Mouse (Mus musculus): ENCODE measurements at regions not wholly inside any gene's neighbourhood (a gene's known extent, or its start where the extent isn't known, plus 50 kb on each side); places are given as distances from the start of the nearest gene placed in this dataset.

DNA sequence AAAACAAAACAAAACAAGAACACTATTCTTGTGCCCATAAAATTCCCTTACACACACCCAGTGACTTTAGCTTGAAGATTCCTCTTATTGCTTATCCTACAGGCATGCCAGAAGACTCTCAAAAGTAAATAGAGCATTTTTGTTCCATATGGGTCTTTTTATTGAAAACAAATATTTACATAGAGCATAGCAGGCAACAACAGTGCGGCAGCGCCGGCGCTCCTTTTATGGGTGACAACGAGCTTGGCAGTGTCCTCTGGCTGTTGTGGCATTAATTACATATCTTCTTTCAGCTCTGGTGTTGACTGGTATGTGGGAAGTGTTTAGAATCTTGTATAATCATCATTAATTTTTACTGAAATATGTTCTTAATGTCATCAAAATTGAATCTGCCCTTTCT is 242.2 kb upstream of the Fbxl7 start:
- H3K27me3 ChIP-seq (replicated peaks) = no peaks in the 10 kb centered on the region
- no peak overlapping the region for H3K4me3 ChIP-seq (replicated peaks in 1 of 3; ENCODE audit: low read depth in 2 of 3, low read length in 2 of 3, poor library complexity in 1 of 3)
- no peak overlapping the region for H3K9ac ChIP-seq (ENCODE audit: insufficient read depth, low read depth)
- H3K79me2 ChIP-seq (replicated peaks; ENCODE audit: control insufficient read depth, extremely low read depth, insufficient read depth, poor library complexity, severe bottlenecking) = no peaks in the 10 kb centered on the region
- dilution Hi-C loops (cut with MboI; ENCODE audit: extremely low pct_ligation_motif_present, extremely low pct_unique_long_range_greater_than_20kb, low sequenced_read_pairs) = no loop called here
- no peaks in the 10 kb centered on the region for H3K9me3 ChIP-seq (replicated peaks; ENCODE audit: low read length)
- TF ChIP-seq SIN3A (IDR thresholded peaks at IDR 0.05; ENCODE audit: low read length) (no peak), E2F4 (IDR thresholded peaks at IDR 0.05; ENCODE audit: insufficient replicate concordance, low read depth, low read length) (no peak), MAZ (IDR thresholded peaks at IDR 0.05; ENCODE audit: low read depth, low read length) (no peak), ZMIZ1 (IDR thresholded peaks at IDR 0.05; ENCODE audit: low read depth, low read length) (no peak), RCOR1 (conservative IDR thresholded peaks at IDR 0.05; ENCODE audit: low read depth, low read length) (no peak), MAX (IDR thresholded peaks at IDR 0.05; ENCODE audit: low read length) (no peak)
- DNase-seq (ENCODE audit: extremely low read depth) = no peak
- no peaks in the 10 kb centered on the region for H3K36me3 ChIP-seq (replicated peaks in 1 of 2; ENCODE audit: control insufficient read depth in 1 of 2, insufficient read depth in 1 of 2, low read length in 1 of 2)
- in situ Hi-C loops (cut with MboI; ENCODE audit: low pct_ligation_motif_present, low pct_unique_long_range_greater_than_20kb, low sequenced_read_pairs) = no loop called here
- no peak overlapping the region for H3K4me2 ChIP-seq (ENCODE audit: insufficient read depth, low read depth, poor library complexity, severe bottlenecking)
- H3K4me1 ChIP-seq (ENCODE audit: control insufficient read depth in 1 of 2, insufficient read depth in 2 of 2) = no peaks in the 10 kb centered on the region
- H3K27ac ChIP-seq (ENCODE audit: insufficient read depth, low read depth) = no peak overlapping the region

DNA sequence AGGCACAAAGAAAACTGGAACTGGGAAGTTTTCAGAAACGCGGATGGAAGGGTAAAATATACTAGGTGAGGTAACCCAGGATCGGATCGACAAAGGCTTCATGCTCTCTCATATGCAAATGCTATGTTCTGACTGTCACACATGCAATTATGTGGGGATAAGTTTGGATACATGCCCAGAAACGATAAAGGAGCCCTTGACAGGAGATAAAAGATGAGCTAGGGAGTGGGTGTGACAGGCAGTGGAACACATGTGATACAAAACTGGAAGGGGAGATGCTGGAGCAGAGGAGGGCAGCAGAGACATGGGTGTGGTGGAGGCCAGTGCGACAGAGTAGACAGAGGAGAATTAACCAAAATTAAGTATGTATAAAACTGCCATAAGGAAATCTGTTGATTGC is 250.5 kb upstream of the Fbxl7 start:
- no peak for TF ChIP-seq CTCF (conservative IDR thresholded peaks at IDR 0.05 in 1 of 2, IDR thresholded peaks at IDR 0.05 in 1 of 2; ENCODE audit: low read depth in 2 of 2, low read length in 2 of 2)
- TF ChIP-seq MAZ (IDR thresholded peaks at IDR 0.05; ENCODE audit: low read depth, low read length) = no peak
- no peak for DNase-seq (ENCODE audit: extremely low read depth)
- Histone ChIP-seq H3K4me2 (ENCODE audit: insufficient read depth, low read depth, poor library complexity, severe bottlenecking) (no peak overlapping the region), H3K9me3 (replicated peaks; ENCODE audit: low read length) (no peaks in the 10 kb centered on the region), H3K27ac (ENCODE audit: insufficient read depth, low read depth) (no peak overlapping the region), H3K4me1 (ENCODE audit: control insufficient read depth in 1 of 2, insufficient read depth in 2 of 2) (no peaks in the 10 kb centered on the region), H3K4me3 (replicated peaks in 1 of 3; ENCODE audit: low read depth in 2 of 3, low read length in 2 of 3, poor library complexity in 1 of 3) (no peak overlapping the region), H3K27me3 (replicated peaks) (no peaks in the 10 kb centered on the region), H3K79me2 (replicated peaks; ENCODE audit: control insufficient read depth, extremely low read depth, insufficient read depth, poor library complexity, severe bottlenecking) (no peaks in the 10 kb centered on the region), H3K9ac (ENCODE audit: insufficient read depth, low read depth) (no peak overlapping the region), H3K36me3 (replicated peaks in 1 of 2; ENCODE audit: control insufficient read depth in 1 of 2, insufficient read depth in 1 of 2, low read length in 1 of 2) (no peaks in the 10 kb centered on the region)
- in situ Hi-C loops (cut with MboI; ENCODE audit: low pct_ligation_motif_present, low pct_unique_long_range_greater_than_20kb, low sequenced_read_pairs) = no loop called here
- dilution Hi-C loops (cut with MboI; ENCODE audit: extremely low pct_ligation_motif_present, extremely low pct_unique_long_range_greater_than_20kb, low sequenced_read_pairs) = no loop called here

DNA sequence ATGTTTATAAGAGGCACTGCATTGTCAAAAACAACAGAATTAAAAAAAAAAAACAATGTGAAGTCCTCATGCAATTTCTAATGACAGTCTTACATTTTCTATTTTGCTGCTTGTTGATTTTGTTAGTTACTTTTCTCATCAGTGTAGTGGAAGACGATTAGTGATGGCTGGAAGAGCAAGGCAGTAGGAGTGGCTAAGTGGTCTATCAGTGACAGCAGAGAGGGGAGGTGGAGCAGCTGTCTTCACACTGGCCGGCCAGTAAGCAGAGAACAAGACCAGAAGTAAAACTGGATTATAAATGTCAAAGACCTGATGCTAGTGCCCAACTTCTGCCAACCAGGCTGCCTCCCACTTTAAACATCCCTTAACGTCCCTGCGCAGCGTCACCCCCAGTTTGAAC is 265.6 kb upstream of the Fbxl7 start:
- dilution Hi-C loops (cut with MboI; ENCODE audit: extremely low pct_ligation_motif_present, extremely low pct_unique_long_range_greater_than_20kb, low sequenced_read_pairs) (no loop called here), in situ Hi-C loops (cut with MboI; ENCODE audit: low pct_ligation_motif_present, low pct_unique_long_range_greater_than_20kb, low sequenced_read_pairs) (no loop called here)
- no peaks in the 10 kb centered on the region for H3K9me3 ChIP-seq (replicated peaks; ENCODE audit: low read length)
- no peak for DNase-seq (ENCODE audit: extremely low read depth)
- H3K4me1 ChIP-seq (ENCODE audit: control insufficient read depth in 1 of 2, insufficient read depth in 2 of 2) = no peaks in the 10 kb centered on the region
- no peak overlapping the region for H3K27ac ChIP-seq (ENCODE audit: insufficient read depth, low read depth)
- H3K27me3 ChIP-seq (replicated peaks) = no peaks in the 10 kb centered on the region
- no peak overlapping the region for H3K4me3 ChIP-seq (replicated peaks in 1 of 3; ENCODE audit: low read depth in 2 of 3, low read length in 2 of 3, poor library complexity in 1 of 3)
- no peaks in the 10 kb centered on the region for H3K36me3 ChIP-seq (replicated peaks in 1 of 2; ENCODE audit: control insufficient read depth in 1 of 2, insufficient read depth in 1 of 2, low read length in 1 of 2)
- no peak overlapping the region for H3K4me2 ChIP-seq (ENCODE audit: insufficient read depth, low read depth, poor library complexity, severe bottlenecking)
- no peak for TF ChIP-seq SIN3A (IDR thresholded peaks at IDR 0.05; ENCODE audit: low read length)
- TF ChIP-seq ETS1 (conservative IDR thresholded peaks at IDR 0.05; ENCODE audit: low read depth, low read length) = no peak
- TF ChIP-seq UBTF (IDR thresholded peaks at IDR 0.05; ENCODE audit: low read depth, low read length) = no peak
- TF ChIP-seq MEF2A (IDR thresholded peaks at IDR 0.05; ENCODE audit: borderline replicate concordance, low read depth, low read length) = no peak
- no peak for TF ChIP-seq MYC (IDR thresholded peaks at IDR 0.05; ENCODE audit: low read depth, low read length)
- TF ChIP-seq POLR2AphosphoS2 (IDR thresholded peaks at IDR 0.05; ENCODE audit: low read depth, low read length) = no peak
- TF ChIP-seq USF2 (conservative IDR thresholded peaks at IDR 0.05; ENCODE audit: low read depth, low read length) = no peak
- TF ChIP-seq NRF1 (IDR thresholded peaks at IDR 0.05; ENCODE audit: low read depth, low read length) = no peak
- TF ChIP-seq RCOR1 (conservative IDR thresholded peaks at IDR 0.05; ENCODE audit: low read depth, low read length) = no peak
- TF ChIP-seq MAZ (IDR thresholded peaks at IDR 0.05; ENCODE audit: low read depth, low read length) = no peak
- no peak for TF ChIP-seq POLR2A (IDR thresholded peaks at IDR 0.05; ENCODE audit: low read depth, low read length)
- H3K79me2 ChIP-seq (replicated peaks; ENCODE audit: control insufficient read depth, extremely low read depth, insufficient read depth, poor library complexity, severe bottlenecking) = no peaks in the 10 kb centered on the region
- H3K9ac ChIP-seq (ENCODE audit: insufficient read depth, low read depth) = no peak overlapping the region

Measured in CH12.LX (cell line).